Mouse (Mus musculus): ENCODE data around the gene Ap2a1. TPM values are rescaled to one million over a fixed set of nuclear protein-coding genes. Genes with fewer than 3 reads are reported as not detected.

Ap2a1 gene
- total RNA-seq, 2 experiments from 2014 or later = 356 to 358 TPM

- DNase-seq (ENCODE audit: extremely low spot score in 1 of 2, low spot score in 2 of 2) = no peak
- intact Hi-C loops (cut with DNase I) = no loop called here
Observed at GRCm38 (mm10) chr7:44871181-44871580, 58.1 kb downstream of the Ap2a1 start.

GRCm38 (mm10) chr7:44870614-44871013 lies 58.7 kb downstream of the Ap2a1 start:
- intact Hi-C loops (cut with DNase I) = no loop called here
- no peak for DNase-seq (ENCODE audit: extremely low spot score in 1 of 2, low spot score in 2 of 2)

- intact Hi-C loops (cut with DNase I) = no loop called here
Observed at GRCm38 (mm10) chr7:44869697-44870528, 59.4 kb downstream of the Ap2a1 start, which contains the start of gene Ptov1. Gene Ptov1, minus strand, starts transcription at chr7:44869788.

GRCm38 (mm10) chr7:44868919-44869696 lies 60.2 kb downstream of the Ap2a1 start:
- peak in 1 of 2 experiments; percentile 81 for DNase-seq (ENCODE audit: extremely low spot score in 1 of 2, low spot score in 2 of 2)
- intact Hi-C loops (cut with DNase I) = no loop called here

More at GRCm38 (mm10) chr7:44869697-44870528, 59.4 kb downstream of the Ap2a1 start, which contains the start of gene Ptov1:
- DNase-seq (ENCODE audit: extremely low spot score in 1 of 2, low spot score in 2 of 2) = peak; percentile 96 to 97

- intact Hi-C loops (cut with DNase I) = no loop called here
- no peak for DNase-seq (ENCODE audit: extremely low spot score in 1 of 2, low spot score in 2 of 2)
Observed at GRCm38 (mm10) chr7:44868465-44868864, 60.8 kb downstream of the Ap2a1 start.

GRCm38 (mm10) chr7:44867802-44868201 lies 61.5 kb downstream of the Ap2a1 start:
- intact Hi-C loops (cut with DNase I) = no loop called here
- no peak for DNase-seq (ENCODE audit: extremely low spot score in 1 of 2, low spot score in 2 of 2)

GRCm38 (mm10) chr7:44867010-44867702 lies 62.1 kb downstream of the Ap2a1 start:
- intact Hi-C loops (cut with DNase I) = no loop called here

GRCm38 (mm10) chr7:44866276-44867009 lies 62.9 kb downstream of the Ap2a1 start:
- intact Hi-C loops (cut with DNase I) = no loop called here

More at GRCm38 (mm10) chr7:44867010-44867702, 62.1 kb downstream of the Ap2a1 start:
- DNase-seq (ENCODE audit: extremely low spot score in 1 of 2, low spot score in 2 of 2) = no peak

GRCm38 (mm10) chr7:44864595-44865542 lies 64.4 kb downstream of the Ap2a1 start:
- intact Hi-C loops (cut with DNase I) = no loop called here
- peak in 1 of 2 experiments; percentile 61 for DNase-seq (ENCODE audit: extremely low spot score in 1 of 2, low spot score in 2 of 2)

More at GRCm38 (mm10) chr7:44866276-44867009, 62.9 kb downstream of the Ap2a1 start:
- peak in 1 of 2 experiments; percentile 79 for DNase-seq (ENCODE audit: extremely low spot score in 1 of 2, low spot score in 2 of 2)

- intact Hi-C loops (cut with DNase I) = no loop called here
- DNase-seq (ENCODE audit: extremely low spot score in 1 of 2, low spot score in 2 of 2) = no peak
Observed at GRCm38 (mm10) chr7:44863982-44864494, 65.3 kb downstream of the Ap2a1 start.

GRCm38 (mm10) chr7:44863210-44863609 lies 66.1 kb downstream of the Ap2a1 start:
- DNase-seq (ENCODE audit: extremely low spot score in 1 of 2, low spot score in 2 of 2) = no peak
- intact Hi-C loops (cut with DNase I) = no loop called here

- DNase-seq (ENCODE audit: extremely low spot score in 1 of 2, low spot score in 2 of 2) = no peak
- intact Hi-C loops (cut with DNase I) = no loop called here
Observed at GRCm38 (mm10) chr7:44862434-44862833, 66.9 kb downstream of the Ap2a1 start.

GRCm38 (mm10) chr7:44861429-44861816 lies 67.9 kb downstream of the Ap2a1 start:
- intact Hi-C loops (cut with DNase I) = no loop called here
- no peak for DNase-seq (ENCODE audit: extremely low spot score in 1 of 2, low spot score in 2 of 2)

GRCm38 (mm10) chr7:44860576-44861428 lies 68.5 kb downstream of the Ap2a1 start:
- peak in 1 of 2 experiments; percentile 86 for DNase-seq (ENCODE audit: extremely low spot score in 1 of 2, low spot score in 2 of 2)

GRCm38 (mm10) chr7:44859896-44860295 lies 69.4 kb downstream of the Ap2a1 start:
- no peak for DNase-seq (ENCODE audit: extremely low spot score in 1 of 2, low spot score in 2 of 2)
- intact Hi-C loops (cut with DNase I) = no loop called here

More at GRCm38 (mm10) chr7:44860576-44861428, 68.5 kb downstream of the Ap2a1 start:
- intact Hi-C loops (cut with DNase I) = no loop called here

GRCm38 (mm10) chr7:44857905-44858304 lies 71.4 kb downstream of the Ap2a1 start:
- intact Hi-C loops (cut with DNase I) = no loop called here
- DNase-seq (ENCODE audit: extremely low spot score in 1 of 2, low spot score in 2 of 2) = peak in 1 of 2 experiments; percentile 66

All from left cerebral cortex, postnatal 10 days (tissue).